Mouse (Mus musculus): ENCODE results near the gene Irf9. TPM values are rescaled to one million over a fixed set of nuclear protein-coding genes. Genes with fewer than 3 reads are reported as not detected.

The Irf9 gene
- polyA plus RNA-seq, 1 experiment: 20.3 TPM

GRCm38 (mm10) chr14:55560202-55561073 lies 42.9 kb upstream of the Irf9 start, which contains the start of gene A730061H03Rik:
TSS of gene A730061H03Rik (minus strand) at chr14:55560406.
- Histone ChIP-seq H3K4me3 (replicated peaks; ENCODE audit: insufficient read depth, low read depth, low read length) (peak within 1 kb of the TSS; percentile 84), H3K27ac (ENCODE audit: insufficient read depth, low read length) (peak within 1 kb of the TSS; percentile 93), H3K27me3 (ENCODE audit: control insufficient read depth, insufficient read depth, low read length) (no peaks in the 10 kb centered on the region), H3K4me1 (ENCODE audit: control insufficient read depth, insufficient read depth, low read length) (peaks cover 5% of the 10 kb centered on the region; the same call in 1 of the 2 replicates)
- TF ChIP-seq CTCF (IDR thresholded peaks at IDR 0.05; ENCODE audit: borderline replicate concordance, insufficient read depth, low read depth, low read length): no peak; the same call in 1 of the 2 replicates
- peak; percentile 82; the same call in 1 of the 2 replicates for TF ChIP-seq POLR2A (IDR thresholded peaks at IDR 0.05; ENCODE audit: borderline replicate concordance, insufficient read depth, low read length)
- peak; percentile 98 to 100 for DNase-seq
- under 1% methylated on average over 51 of the region's 51 CpGs for WGBS

GRCm38 (mm10) chr14:55561860-55562259 lies 41.5 kb upstream of the Irf9 start:
- Histone ChIP-seq H3K27me3 (ENCODE audit: control insufficient read depth, insufficient read depth, low read length) (no peaks in the 10 kb centered on the region), H3K4me3 (replicated peaks; ENCODE audit: insufficient read depth, low read depth, low read length) (no peak overlapping the region), H3K4me1 (ENCODE audit: control insufficient read depth, insufficient read depth, low read length) (peaks cover 5% of the 10 kb centered on the region; the same call in 1 of the 2 replicates), H3K27ac (ENCODE audit: insufficient read depth, low read length) (no peak overlapping the region)
- TF ChIP-seq CTCF (IDR thresholded peaks at IDR 0.05; ENCODE audit: borderline replicate concordance, insufficient read depth, low read depth, low read length): no peak
- no peak for TF ChIP-seq POLR2A (IDR thresholded peaks at IDR 0.05; ENCODE audit: borderline replicate concordance, insufficient read depth, low read length)
- DNase-seq: no peak
- WGBS: 85% methylated on average over 10 of the region's 10 CpGs

- Histone ChIP-seq H3K4me1 (ENCODE audit: control insufficient read depth, insufficient read depth, low read length) (peaks cover 5% of the 10 kb centered on the region; the same call in 1 of the 2 replicates), H3K27me3 (ENCODE audit: control insufficient read depth, insufficient read depth, low read length) (no peaks in the 10 kb centered on the region), H3K27ac (ENCODE audit: insufficient read depth, low read length) (no peak overlapping the region), H3K4me3 (replicated peaks; ENCODE audit: insufficient read depth, low read depth, low read length) (no peak overlapping the region)
- DNase-seq: no peak
- no peak for TF ChIP-seq POLR2A (IDR thresholded peaks at IDR 0.05; ENCODE audit: borderline replicate concordance, insufficient read depth, low read length)
- no peak for TF ChIP-seq CTCF (IDR thresholded peaks at IDR 0.05; ENCODE audit: borderline replicate concordance, insufficient read depth, low read depth, low read length)
- WGBS: 91% methylated on average over 11 of the region's 11 CpGs
Measured at GRCm38 (mm10) chr14:55563249-55563648, 40.1 kb upstream of the Irf9 start.

- Histone ChIP-seq H3K27ac (ENCODE audit: insufficient read depth, low read length) (no peak overlapping the region), H3K4me3 (replicated peaks; ENCODE audit: insufficient read depth, low read depth, low read length) (no peak overlapping the region), H3K4me1 (ENCODE audit: control insufficient read depth, insufficient read depth, low read length) (peaks cover 5% of the 10 kb centered on the region; the same call in 1 of the 2 replicates), H3K27me3 (ENCODE audit: control insufficient read depth, insufficient read depth, low read length) (no peaks in the 10 kb centered on the region)
- no peak for DNase-seq
- TF ChIP-seq POLR2A (IDR thresholded peaks at IDR 0.05; ENCODE audit: borderline replicate concordance, insufficient read depth, low read length) (no peak), CTCF (IDR thresholded peaks at IDR 0.05; ENCODE audit: borderline replicate concordance, insufficient read depth, low read depth, low read length) (no peak)
- WGBS: 76% methylated on average over 3 of the region's 3 CpGs
Measured at GRCm38 (mm10) chr14:55565748-55566147, 37.6 kb upstream of the Irf9 start.

GRCm38 (mm10) chr14:55567496-55567895 lies 35.9 kb upstream of the Irf9 start:
- no peaks in the 10 kb centered on the region for H3K4me1 ChIP-seq (ENCODE audit: control insufficient read depth, insufficient read depth, low read length)
- DNase-seq: no peak
- no peak for TF ChIP-seq CTCF (IDR thresholded peaks at IDR 0.05; ENCODE audit: borderline replicate concordance, insufficient read depth, low read depth, low read length)
- TF ChIP-seq POLR2A (IDR thresholded peaks at IDR 0.05; ENCODE audit: borderline replicate concordance, insufficient read depth, low read length): no peak
- no peak overlapping the region for H3K27ac ChIP-seq (ENCODE audit: insufficient read depth, low read length)
- 94% methylated on average over 3 of the region's 3 CpGs for WGBS
- H3K4me3 ChIP-seq (replicated peaks; ENCODE audit: insufficient read depth, low read depth, low read length): no peak overlapping the region
- no peaks in the 10 kb centered on the region for H3K27me3 ChIP-seq (ENCODE audit: control insufficient read depth, insufficient read depth, low read length)

GRCm38 (mm10) chr14:55570588-55570987 lies 32.8 kb upstream of the Irf9 start:
- TF ChIP-seq POLR2A (IDR thresholded peaks at IDR 0.05; ENCODE audit: borderline replicate concordance, insufficient read depth, low read length): no peak
- TF ChIP-seq CTCF (IDR thresholded peaks at IDR 0.05; ENCODE audit: borderline replicate concordance, insufficient read depth, low read depth, low read length): no peak
- DNase-seq: no peak
- H3K4me1 ChIP-seq (ENCODE audit: control insufficient read depth, insufficient read depth, low read length): no peaks in the 10 kb centered on the region
- no peaks in the 10 kb centered on the region for H3K27me3 ChIP-seq (ENCODE audit: control insufficient read depth, insufficient read depth, low read length)
- WGBS: 90% methylated on average over 2 of the region's 2 CpGs
- H3K27ac ChIP-seq (ENCODE audit: insufficient read depth, low read length): no peak overlapping the region
- no peak overlapping the region for H3K4me3 ChIP-seq (replicated peaks; ENCODE audit: insufficient read depth, low read depth, low read length)

- H3K27ac ChIP-seq (ENCODE audit: insufficient read depth, low read length): no peak overlapping the region
- H3K4me3 ChIP-seq (replicated peaks; ENCODE audit: insufficient read depth, low read depth, low read length): no peak overlapping the region
- no peak for DNase-seq
- TF ChIP-seq POLR2A (IDR thresholded peaks at IDR 0.05; ENCODE audit: borderline replicate concordance, insufficient read depth, low read length) (no peak), CTCF (IDR thresholded peaks at IDR 0.05; ENCODE audit: borderline replicate concordance, insufficient read depth, low read depth, low read length) (no peak)
- no peaks in the 10 kb centered on the region for H3K4me1 ChIP-seq (ENCODE audit: control insufficient read depth, insufficient read depth, low read length)
- H3K27me3 ChIP-seq (ENCODE audit: control insufficient read depth, insufficient read depth, low read length): no peaks in the 10 kb centered on the region
Measured at GRCm38 (mm10) chr14:55571760-55572159, 31.6 kb upstream of the Irf9 start.

GRCm38 (mm10) chr14:55575302-55575701 lies 28.1 kb upstream of the Irf9 start, which contains the start of gene Fitm1:
TSS of gene Fitm1 (plus strand) at chr14:55575617.
- DNase-seq: no peak
- Histone ChIP-seq H3K4me1 (ENCODE audit: control insufficient read depth, insufficient read depth, low read length) (no peaks in the 10 kb centered on the region), H3K27ac (ENCODE audit: insufficient read depth, low read length) (no peak within 1 kb of the TSS), H3K27me3 (ENCODE audit: control insufficient read depth, insufficient read depth, low read length) (no peaks in the 10 kb centered on the region), H3K4me3 (replicated peaks; ENCODE audit: insufficient read depth, low read depth, low read length) (no peak within 1 kb of the TSS)
- 66% methylated on average over 8 of the region's 8 CpGs for WGBS
- TF ChIP-seq POLR2A (IDR thresholded peaks at IDR 0.05; ENCODE audit: borderline replicate concordance, insufficient read depth, low read length) (no peak), CTCF (IDR thresholded peaks at IDR 0.05; ENCODE audit: borderline replicate concordance, insufficient read depth, low read depth, low read length) (no peak)
